Mouse (Mus musculus): ENCODE data around the gene Edc4. TPM values are rescaled to one million over a fixed set of nuclear protein-coding genes. Genes with fewer than 3 reads are reported as not detected.

The Edc4 gene
- polyA plus RNA-seq, 1 experiment from 2014 or later: 51.9 TPM

GRCm38 (mm10) chr8:105890870-105891269, 10.2 kb downstream of the Edc4 start:
- H3K9ac ChIP-seq: no peak overlapping the region
- H3K27me3 ChIP-seq: no peaks in the 10 kb centered on the region
- H3K27ac ChIP-seq: no peak overlapping the region
- no peak overlapping the region for H3K4me2 ChIP-seq
- peaks cover 7% of the 10 kb centered on the region for H3K4me1 ChIP-seq
- no peak overlapping the region for H3K4me3 ChIP-seq (replicated peaks)
- H3K36me3 ChIP-seq: peaks cover 88% of the 10 kb centered on the region
- 75% methylated on average over 6 of the region's 6 CpGs for WGBS
- ATAC-seq (replicated peaks; ENCODE audit: low FRiP score): no peak
- H3K9me3 ChIP-seq (replicated peaks): no peaks in the 10 kb centered on the region

GRCm38 (mm10) chr8:105892432-105892831, 11.8 kb downstream of the Edc4 start:
- no peak overlapping the region for H3K4me3 ChIP-seq (replicated peaks)
- no peaks in the 10 kb centered on the region for H3K27me3 ChIP-seq
- 85% methylated on average over 6 of the region's 6 CpGs for WGBS
- ATAC-seq (replicated peaks; ENCODE audit: low FRiP score): no peak
- no peak overlapping the region for H3K27ac ChIP-seq
- H3K4me2 ChIP-seq: no peak overlapping the region
- H3K9me3 ChIP-seq (replicated peaks): no peaks in the 10 kb centered on the region
- H3K36me3 ChIP-seq: peaks cover 73% of the 10 kb centered on the region
- peaks cover 7% of the 10 kb centered on the region for H3K4me1 ChIP-seq
- H3K9ac ChIP-seq: no peak overlapping the region

GRCm38 (mm10) chr8:105893339-105893738, 12.7 kb downstream of the Edc4 start, which contains the start of gene Nrn1l:
Gene Nrn1l, plus strand, starts transcription at chr8:105893567.
- Histone ChIP-seq H3K27ac (no peak within 1 kb of the TSS), H3K27me3 (no peaks in the 10 kb centered on the region), H3K9me3 (replicated peaks) (no peaks in the 10 kb centered on the region), H3K36me3 (peaks cover 64% of the 10 kb centered on the region), H3K9ac (no peak within 1 kb of the TSS), H3K4me1 (peaks cover 7% of the 10 kb centered on the region), H3K4me2 (peak within 1 kb of the TSS; percentile 37; the same call in 1 of the 2 replicates), H3K4me3 (replicated peaks) (no peak within 1 kb of the TSS)
- peak; percentile 95 for ATAC-seq (replicated peaks; ENCODE audit: low FRiP score)
- WGBS: 9% methylated on average over 11 of the region's 11 CpGs

GRCm38 (mm10) chr8:105897801-105898480, 17.3 kb downstream of the Edc4 start:
- 87% methylated on average over 9 of the region's 9 CpGs for WGBS
- H3K9me3 ChIP-seq (replicated peaks): no peaks in the 10 kb centered on the region
- peaks cover 19% of the 10 kb centered on the region for H3K4me1 ChIP-seq
- H3K4me2 ChIP-seq: no peak overlapping the region
- H3K27ac ChIP-seq: no peak overlapping the region
- peaks cover 18% of the 10 kb centered on the region for H3K36me3 ChIP-seq
- ATAC-seq (replicated peaks; ENCODE audit: low FRiP score): no peak
- H3K27me3 ChIP-seq: no peaks in the 10 kb centered on the region
- H3K4me3 ChIP-seq (replicated peaks): no peak overlapping the region
- no peak overlapping the region for H3K9ac ChIP-seq

GRCm38 (mm10) chr8:105900180-105900940, 19.7 kb downstream of the Edc4 start, which contains the start of gene Pskh1:
Gene Pskh1, plus strand, starts transcription at chr8:105900441.
- Histone ChIP-seq H3K9me3 (replicated peaks) (no peaks in the 10 kb centered on the region), H3K4me3 (replicated peaks) (peak within 1 kb of the TSS; percentile 94), H3K4me2 (peak within 1 kb of the TSS; percentile 72), H3K9ac (peak within 1 kb of the TSS; percentile 100), H3K27me3 (no peaks in the 10 kb centered on the region), H3K36me3 (peaks cover 9% of the 10 kb centered on the region; the same call in 1 of the 2 replicates), H3K27ac (peak within 1 kb of the TSS; percentile 91), H3K4me1 (peaks cover 12% of the 10 kb centered on the region)
- peak; percentile 96 for ATAC-seq (replicated peaks; ENCODE audit: low FRiP score)
- WGBS: under 1% methylated on average over 68 of the region's 68 CpGs

GRCm38 (mm10) chr8:105900941-105901616, 20.4 kb downstream of the Edc4 start:
- no peaks in the 10 kb centered on the region for H3K9me3 ChIP-seq (replicated peaks)
- peak overlapping the region; percentile 100 for H3K9ac ChIP-seq
- peaks cover 12% of the 10 kb centered on the region for H3K4me1 ChIP-seq
- no peaks in the 10 kb centered on the region for H3K27me3 ChIP-seq
- H3K4me3 ChIP-seq (replicated peaks): peak overlapping the region; percentile 94
- H3K27ac ChIP-seq: peak overlapping the region; percentile 91
- H3K36me3 ChIP-seq: peaks cover 8% of the 10 kb centered on the region; the same call in 1 of the 2 replicates
- ATAC-seq (replicated peaks; ENCODE audit: low FRiP score): 0 out of 2 replicates have a peak, but pooled peaks have one; percentile 8
- 30% methylated on average over 16 of the region's 16 CpGs for WGBS
- peak overlapping the region; percentile 72 for H3K4me2 ChIP-seq

GRCm38 (mm10) chr8:105919390-105919789, 38.7 kb downstream of the Edc4 start:
- no peaks in the 10 kb centered on the region for H3K9me3 ChIP-seq (replicated peaks)
- H3K4me1 ChIP-seq: no peaks in the 10 kb centered on the region
- no peak overlapping the region for H3K4me2 ChIP-seq
- no peak overlapping the region for H3K9ac ChIP-seq
- WGBS: 84% methylated on average over 3 of the region's 3 CpGs
- H3K27me3 ChIP-seq: no peaks in the 10 kb centered on the region
- peaks cover 48% of the 10 kb centered on the region for H3K36me3 ChIP-seq
- no peak for ATAC-seq (replicated peaks; ENCODE audit: low FRiP score)
- no peak overlapping the region for H3K27ac ChIP-seq
- H3K4me3 ChIP-seq (replicated peaks): no peak overlapping the region

GRCm38 (mm10) chr8:105925123-105925522, 44.4 kb downstream of the Edc4 start:
- H3K9ac ChIP-seq: no peak overlapping the region
- no peak overlapping the region for H3K4me3 ChIP-seq (replicated peaks)
- H3K4me1 ChIP-seq: no peaks in the 10 kb centered on the region
- WGBS: 73% methylated on average over 3 of the region's 3 CpGs
- no peak overlapping the region for H3K4me2 ChIP-seq
- H3K36me3 ChIP-seq: peaks cover 34% of the 10 kb centered on the region
- no peak for ATAC-seq (replicated peaks; ENCODE audit: low FRiP score)
- H3K9me3 ChIP-seq (replicated peaks): no peaks in the 10 kb centered on the region
- H3K27ac ChIP-seq: no peak overlapping the region
- no peaks in the 10 kb centered on the region for H3K27me3 ChIP-seq

- Histone ChIP-seq H3K4me1 (peaks cover 1% of the 10 kb centered on the region; the same call in 1 of the 2 replicates), H3K27ac (no peak overlapping the region), H3K4me2 (no peak overlapping the region), H3K9ac (no peak overlapping the region), H3K4me3 (replicated peaks) (no peak overlapping the region), H3K9me3 (replicated peaks) (no peaks in the 10 kb centered on the region), H3K36me3 (peaks cover 54% of the 10 kb centered on the region), H3K27me3 (no peaks in the 10 kb centered on the region)
- 25% methylated on average over 8 of the region's 8 CpGs for WGBS
- peak; percentile 31; the same call in 1 of the 2 replicates for ATAC-seq (replicated peaks; ENCODE audit: low FRiP score)
Measured at GRCm38 (mm10) chr8:105930602-105931001, 49.9 kb downstream of the Edc4 start.

GRCm38 (mm10) chr8:105931271-105931670, 50.6 kb downstream of the Edc4 start:
- no peak for ATAC-seq (replicated peaks; ENCODE audit: low FRiP score)
- H3K4me1 ChIP-seq: peaks cover 7% of the 10 kb centered on the region
- H3K27ac ChIP-seq: no peak overlapping the region
- no peaks in the 10 kb centered on the region for H3K27me3 ChIP-seq
- no peak overlapping the region for H3K4me2 ChIP-seq
- no peak overlapping the region for H3K9ac ChIP-seq
- WGBS: 93% methylated on average over 3 of the region's 3 CpGs
- peaks cover 48% of the 10 kb centered on the region for H3K36me3 ChIP-seq
- no peak overlapping the region for H3K4me3 ChIP-seq (replicated peaks)
- H3K9me3 ChIP-seq (replicated peaks): no peaks in the 10 kb centered on the region

GRCm38 (mm10) chr8:105932525-105932924, 51.8 kb downstream of the Edc4 start:
- whole genome bisulfite sequencing: 88% methylated on average over 11 of the region's 11 CpGs

GRCm38 (mm10) chr8:105933762-105934161, 53.1 kb downstream of the Edc4 start, which contains the start of gene Ctrl:
Gene Ctrl, minus strand, starts transcription at chr8:105933862.
- ATAC-seq (replicated peaks; ENCODE audit: low FRiP score): no peak
- Histone ChIP-seq H3K27ac (no peak within 1 kb of the TSS), H3K27me3 (no peaks in the 10 kb centered on the region), H3K4me1 (peaks cover 22% of the 10 kb centered on the region), H3K9me3 (replicated peaks) (no peaks in the 10 kb centered on the region), H3K36me3 (peaks cover 39% of the 10 kb centered on the region), H3K9ac (no peak within 1 kb of the TSS), H3K4me2 (no peak within 1 kb of the TSS), H3K4me3 (replicated peaks) (no peak within 1 kb of the TSS)
- 97% methylated on average over 2 of the region's 2 CpGs for whole genome bisulfite sequencing

More at GRCm38 (mm10) chr8:105932525-105932924, 51.8 kb downstream of the Edc4 start:
- Histone ChIP-seq H3K36me3 (peaks cover 41% of the 10 kb centered on the region), H3K27me3 (no peaks in the 10 kb centered on the region), H3K4me1 (peaks cover 12% of the 10 kb centered on the region), H3K27ac (no peak overlapping the region), H3K9ac (no peak overlapping the region), H3K4me2 (no peak overlapping the region), H3K9me3 (replicated peaks) (no peaks in the 10 kb centered on the region), H3K4me3 (replicated peaks) (no peak overlapping the region)
- no peak for ATAC-seq (replicated peaks; ENCODE audit: low FRiP score)

Measured in kidney, embryonic 15.5 days (tissue).